Mouse (Mus musculus) left cerebral cortex, adult 11 months (tissue): Measurements from ENCODE around the gene Wars.
A peak's percentile ranks its signal among the peaks of the same experiment; 100 is the strongest.
"Not testable (repeated sequence)": the region's sequence is repeated elsewhere in the genome, so short reads cannot be mapped to it uniquely, and the experiment has no call there.

Experiments
- DNase-seq: peaks from one replicate; pipeline ENCODE4 v3.0.0; 2022; ENCODE audit warnings: low spot score

The Wars gene

GRCm38 (mm10) chr12:108856186-108856585 is 37.8 kb downstream of the Wars start:
- no peak for DNase-seq

- DNase-seq: no peak
Measured at GRCm38 (mm10) chr12:108855081-108855480, 38.9 kb downstream of the Wars start.

GRCm38 (mm10) chr12:108852822-108853221 is 41.2 kb downstream of the Wars start:
- no peak for DNase-seq

GRCm38 (mm10) chr12:108850886-108851285 is 43.1 kb downstream of the Wars start:
- no peak for DNase-seq

DNA sequence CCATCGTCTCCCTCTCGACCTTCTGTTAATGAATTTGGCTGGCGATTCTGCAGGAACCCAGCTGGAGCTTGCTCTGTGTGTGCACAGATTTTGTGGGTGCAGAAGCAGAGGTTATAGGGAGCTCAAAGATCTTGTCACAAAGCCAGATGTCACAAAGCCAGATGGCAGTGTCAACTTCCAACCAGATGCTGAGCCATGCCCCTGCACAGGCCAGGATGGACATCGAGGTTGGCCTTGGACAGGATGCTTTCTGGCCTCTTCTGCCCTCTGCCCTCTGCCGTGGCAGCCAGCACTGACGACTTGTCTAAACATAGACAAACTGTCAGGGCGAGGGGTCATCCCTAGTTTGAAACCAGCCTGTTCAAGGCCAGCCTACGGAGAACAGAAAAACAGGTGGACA is 43.8 kb downstream of the Wars start:
- no peak for DNase-seq

DNA sequence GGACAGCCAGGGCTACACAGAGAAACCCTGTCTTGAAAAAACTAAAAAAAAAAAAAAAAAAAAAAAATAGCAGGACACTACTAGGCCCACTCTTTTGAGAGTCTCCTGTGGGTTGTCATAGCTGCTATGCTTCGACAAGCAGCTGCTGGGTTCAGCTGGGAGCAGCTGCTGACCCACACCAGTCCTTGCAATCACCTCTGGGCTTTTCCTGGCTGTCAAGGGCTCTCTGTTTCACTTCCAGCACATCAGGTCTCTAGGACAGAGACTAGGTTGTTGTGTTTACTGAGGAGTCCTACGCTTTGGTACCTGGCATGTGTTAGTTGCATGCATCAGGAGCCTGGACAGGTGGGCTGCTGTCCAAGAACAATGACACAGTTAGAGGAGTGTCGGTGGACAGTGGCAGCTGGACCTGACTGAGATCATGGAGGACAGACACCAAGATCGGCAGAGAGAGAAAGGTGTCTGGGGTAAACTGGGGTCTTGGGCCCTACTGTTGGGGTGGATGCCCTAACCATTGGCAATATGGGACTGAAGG is 44.4 kb downstream of the Wars start:
- no peak for DNase-seq

GRCm38 (mm10) chr12:108848033-108848432 is 45.9 kb downstream of the Wars start:
- DNase-seq: not testable (repeated sequence)

DNA sequence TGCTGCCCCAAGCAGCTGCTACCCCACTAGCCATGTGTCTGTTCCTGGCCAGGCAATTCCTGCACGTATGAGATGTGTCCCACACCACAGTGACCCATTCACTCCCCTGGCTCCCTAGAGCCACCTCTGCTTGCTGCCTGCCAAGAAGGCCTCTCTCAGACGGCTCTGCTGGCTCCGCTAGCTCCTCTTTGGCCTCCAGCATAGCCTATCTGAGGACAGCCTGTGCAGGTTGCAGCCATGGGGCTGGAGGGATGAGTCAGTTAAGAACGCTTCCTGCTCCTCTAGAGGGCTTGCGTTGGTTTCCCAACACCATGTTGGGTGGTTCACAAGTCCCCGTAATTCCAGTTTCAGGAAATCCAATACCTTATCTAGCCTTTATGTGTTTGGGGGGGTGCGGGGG is 51.3 kb downstream of the Wars start:
- DNase-seq: no peak

DNA sequence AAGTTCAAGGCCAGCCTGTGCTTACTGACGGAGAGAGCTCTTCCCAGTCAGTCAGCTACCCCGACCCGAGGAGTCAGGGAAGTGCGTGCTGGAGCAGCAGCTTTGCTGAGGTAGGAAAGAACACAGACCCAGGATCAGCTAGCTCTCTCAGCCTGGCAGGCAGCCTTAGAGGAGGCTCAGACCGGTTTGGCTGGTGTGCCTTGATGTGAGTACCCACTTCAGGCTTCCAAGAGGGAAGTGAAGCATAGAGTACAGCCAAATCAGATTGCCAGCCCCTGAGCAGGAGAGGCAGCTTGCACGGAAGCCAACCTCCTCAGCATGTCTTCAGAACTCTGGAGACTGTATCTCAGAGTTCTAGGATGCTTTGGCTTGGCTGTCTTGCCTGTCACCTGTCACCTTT is 52.8 kb downstream of the Wars start:
- no peak for DNase-seq

DNA sequence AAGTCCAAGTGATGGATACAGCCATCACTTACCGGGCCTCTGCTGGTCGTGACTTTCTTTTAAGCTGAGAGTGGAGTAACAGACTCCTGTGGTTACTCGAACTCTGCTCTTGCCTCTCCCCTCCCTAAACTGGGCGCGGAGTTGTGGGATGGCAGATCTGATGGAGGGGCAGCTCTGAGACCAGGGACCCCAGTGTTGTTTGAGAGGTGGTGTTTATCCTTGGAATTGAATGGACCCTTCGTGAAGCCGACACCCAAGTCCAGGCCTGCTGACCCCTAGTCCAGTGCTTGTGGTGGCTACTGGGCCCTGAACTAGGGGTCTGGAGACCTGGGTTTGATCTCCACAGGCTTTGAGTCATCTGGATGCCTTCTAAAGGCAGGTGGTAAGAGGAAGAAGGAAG is 57.3 kb downstream of the Wars start:
- DNase-seq: no peak

GRCm38 (mm10) chr12:108835840-108836409 is 58.0 kb downstream of the Wars start, which contains the start of the genes Slc25a29 and Slc25a47:
Gene Slc25a29, minus strand, starts transcription at chr12:108835883.
Gene Slc25a47, plus strand, starts transcription at chr12:108836046.
- peak; percentile 93 for DNase-seq

DNA sequence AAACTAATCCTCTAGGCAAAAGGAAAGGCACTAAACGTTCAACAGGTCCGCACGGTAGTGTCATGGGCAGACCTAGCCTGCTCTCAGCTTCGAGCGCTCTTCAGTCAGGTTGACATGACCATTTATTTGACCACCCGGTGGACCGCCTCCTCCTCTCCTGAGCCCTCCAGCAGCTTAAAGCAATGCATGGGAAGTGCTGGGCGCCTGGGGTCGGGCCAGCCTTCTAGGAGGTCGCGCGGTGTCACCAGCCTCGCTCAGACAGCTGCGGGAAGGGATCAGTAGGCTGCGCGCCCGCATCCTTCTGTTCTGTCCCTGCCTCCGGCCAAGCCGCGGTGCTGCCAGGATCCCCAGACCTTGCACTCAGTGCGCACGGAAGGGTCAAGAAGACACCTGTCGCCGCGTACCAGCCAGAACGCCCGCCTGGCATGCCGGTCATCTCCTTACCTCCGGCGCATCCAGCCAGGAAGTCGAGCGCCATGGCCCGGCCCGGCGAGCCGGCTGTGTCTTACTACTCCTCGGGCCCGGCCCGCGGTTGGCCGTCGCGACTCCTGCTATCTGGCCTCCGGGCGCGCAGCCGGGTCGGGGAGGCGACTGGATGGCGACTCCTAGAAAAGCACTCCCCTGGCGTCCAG is 58.6 kb downstream of the Wars start:
- DNase-seq: no peak

- DNase-seq: no peak
Measured at GRCm38 (mm10) chr12:108834786-108835185, 59.2 kb downstream of the Wars start.

DNA sequence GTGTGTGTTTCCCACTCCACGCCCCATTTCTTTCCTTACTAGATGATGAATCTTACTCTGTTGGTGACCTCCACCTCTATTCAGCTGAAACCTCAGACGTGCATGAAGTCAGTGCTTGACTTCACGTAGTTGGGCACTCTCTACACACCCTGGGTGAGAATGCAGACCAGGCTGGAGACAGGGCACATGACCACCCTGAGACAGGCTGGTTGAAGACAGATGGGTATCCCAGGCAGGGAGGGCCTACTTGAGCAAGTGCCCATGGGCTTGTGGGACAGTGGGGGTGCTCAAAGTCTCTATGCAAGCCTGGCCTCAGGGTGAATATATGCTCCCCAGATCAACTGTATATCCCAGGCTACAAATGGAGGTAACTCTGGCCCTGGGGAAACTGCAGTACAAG is 59.6 kb downstream of the Wars start:
- no peak for DNase-seq

DNA sequence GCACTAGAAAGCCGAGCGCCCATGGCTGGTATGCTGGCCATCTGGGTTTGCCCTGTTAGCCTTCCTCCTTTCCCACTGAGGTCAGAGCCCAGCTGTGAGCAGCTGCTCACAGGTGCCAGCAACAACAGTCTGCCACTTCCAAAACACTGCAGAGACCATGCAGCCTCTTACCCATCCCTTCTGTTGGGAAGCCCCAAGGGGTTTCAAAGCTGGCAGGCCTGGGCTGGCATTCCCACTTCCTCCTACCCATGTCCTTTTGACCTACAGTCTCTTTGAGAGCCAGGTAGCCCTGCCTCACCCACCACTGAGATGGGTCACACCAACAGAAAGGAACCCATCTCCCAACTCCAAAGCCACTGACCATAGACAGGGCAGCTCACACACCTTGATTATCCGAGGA is 60.6 kb downstream of the Wars start:
- no peak for DNase-seq

DNA sequence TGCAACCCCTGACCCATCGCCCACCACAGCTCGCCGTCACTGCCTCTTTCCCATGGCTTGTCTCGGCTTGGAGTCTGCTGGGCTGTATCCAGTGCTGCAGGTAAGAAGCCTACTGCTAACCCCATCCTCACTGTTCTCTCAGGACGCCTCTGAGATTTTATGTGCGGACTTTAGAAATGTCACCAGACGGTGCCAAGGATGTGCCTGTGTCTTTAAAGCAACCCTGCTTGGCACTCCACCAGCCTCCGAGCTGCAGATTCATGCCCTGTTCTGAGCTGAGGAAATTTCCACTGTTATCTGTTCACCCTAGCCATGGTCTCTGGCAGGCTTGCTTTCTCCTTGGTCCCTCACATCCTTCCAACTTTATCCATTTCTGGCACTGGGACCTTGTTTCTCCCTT is 61.1 kb downstream of the Wars start:
- DNase-seq: no peak

- no peak for DNase-seq
Measured at GRCm38 (mm10) chr12:108831966-108832643, 61.9 kb downstream of the Wars start.

DNA sequence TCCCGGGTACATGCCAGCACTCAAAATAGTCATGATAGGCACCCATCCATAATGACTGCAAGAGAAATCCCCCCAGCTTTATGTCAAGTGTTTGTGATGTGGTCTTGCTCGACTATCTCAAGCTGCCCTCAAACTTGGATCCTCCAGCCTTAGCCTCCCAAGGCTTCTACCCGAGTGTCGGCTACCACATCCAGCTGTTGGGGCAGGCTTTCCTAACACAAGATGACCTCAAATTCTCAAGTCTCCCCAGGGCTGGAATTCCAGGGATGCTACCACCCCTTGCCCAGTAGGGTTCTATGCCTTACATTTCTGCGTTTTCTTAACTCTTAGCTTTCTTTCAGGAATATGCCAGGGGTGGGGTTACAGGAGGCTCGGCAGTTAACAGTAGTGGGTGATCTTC is 63.6 kb downstream of the Wars start:
- DNase-seq: no peak

- no peak for DNase-seq
Measured at GRCm38 (mm10) chr12:108829636-108830035, 64.3 kb downstream of the Wars start.

DNA sequence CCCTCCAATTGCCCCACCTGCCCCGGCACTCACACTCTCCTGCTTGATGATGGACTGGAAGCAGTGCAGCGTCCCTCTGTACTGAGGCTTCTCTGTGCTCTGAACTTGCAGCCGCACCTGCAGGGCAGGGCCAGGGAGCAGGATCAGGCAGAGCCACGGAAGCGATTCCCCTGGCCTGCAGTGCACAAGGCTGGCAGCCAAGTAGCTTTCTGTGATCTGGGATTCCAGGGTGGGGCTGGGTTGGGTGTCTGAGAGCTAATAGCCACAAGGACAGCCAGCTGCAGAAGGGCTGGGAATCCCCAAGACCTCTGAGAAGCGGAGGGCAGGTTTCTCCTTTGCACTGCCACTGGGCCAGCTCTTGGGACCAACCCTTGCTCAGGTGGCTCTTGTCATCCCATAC is 66.3 kb downstream of the Wars start:
- no peak for DNase-seq

DNA sequence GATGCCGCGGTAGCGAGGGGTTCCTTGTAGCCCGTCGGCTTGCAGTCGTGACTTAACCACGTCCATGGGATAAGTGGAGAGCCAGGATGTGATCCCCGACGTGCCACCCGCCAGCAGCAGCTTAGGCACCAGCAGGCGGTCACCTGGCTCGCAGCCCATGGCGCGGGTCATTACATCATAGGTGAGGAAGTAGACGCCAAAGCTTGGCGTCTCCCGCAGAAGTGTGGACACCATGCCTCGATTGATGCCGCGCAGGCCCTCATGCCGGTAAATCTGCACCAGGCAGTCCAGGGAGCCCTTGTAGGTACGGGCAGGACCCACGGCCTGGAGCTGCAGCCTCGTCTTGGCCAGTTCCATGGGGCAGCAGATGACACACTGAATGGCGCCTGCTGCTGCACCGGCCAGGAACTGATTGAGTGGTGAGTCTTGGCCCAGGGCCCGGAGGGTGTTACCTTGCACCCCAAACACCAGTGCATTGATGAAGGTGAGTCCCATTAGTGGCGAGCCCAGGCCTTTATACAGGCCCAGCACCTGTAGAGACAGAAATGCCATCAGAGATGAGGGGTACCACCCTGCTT is 66.9 kb downstream of the Wars start:
- no peak for DNase-seq

DNA sequence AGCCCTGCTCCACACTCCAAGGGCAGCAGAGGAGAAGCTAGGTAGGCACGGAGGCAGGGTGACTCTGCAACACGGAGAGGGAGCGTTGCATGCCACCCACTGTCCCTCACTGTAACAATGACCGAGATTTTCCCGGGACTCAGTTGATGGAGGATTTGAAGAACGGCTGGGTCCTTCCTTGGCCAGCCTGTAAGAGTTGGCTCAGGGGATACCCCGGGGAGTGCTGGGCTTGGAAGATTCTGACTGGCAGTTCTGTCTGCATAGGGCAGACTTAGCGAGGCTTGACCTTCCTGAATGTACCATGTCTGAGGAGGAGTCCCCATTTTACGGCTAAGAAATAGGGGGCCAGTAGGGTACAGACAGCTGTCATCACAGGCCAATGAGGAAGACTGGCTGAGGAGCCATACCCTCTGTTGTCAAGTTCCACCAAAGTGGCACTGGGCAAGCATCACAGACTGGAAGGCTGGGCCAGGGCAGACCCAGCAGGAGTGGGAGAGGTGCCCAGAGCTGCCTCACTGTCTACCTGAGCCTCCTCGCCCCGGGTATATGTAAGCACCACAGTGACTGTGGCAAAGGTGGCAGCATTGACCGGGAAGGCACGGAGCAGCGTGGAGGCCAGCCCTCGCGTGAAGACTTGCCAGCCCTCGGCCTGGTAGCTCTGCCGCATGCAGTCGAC is 67.6 kb downstream of the Wars start:
- DNase-seq: no peak
